Mouse (Mus musculus) heart, postnatal 0 days (tissue): Measurements from ENCODE around the gene Ttc7b. TPM values are rescaled to one million over a fixed set of nuclear protein-coding genes. Genes with fewer than 3 reads are reported as not detected.

ENCODE experiments used
- ATAC-seq: fragments of 200-750 bp; cut with Nextera tagmentation; 2 replicates; pipeline ENCODE4 v1.8.0; 2017; ENCODE audit warnings: low read depth, moderate number of reproducible peaks, moderate library complexity; ENCODE audit not compliant: insufficient read depth
- DNase-seq: peaks from one replicate; pipeline ENCODE4 v3.0.0-alpha.2; 2016; ENCODE audit warnings: low spot score
- H3K27ac ChIP-seq: fragments of 300-500 bp; sonication (generic); 2 replicates; pipeline ENCODE4 v1.5.1; 2014; ENCODE audit warnings: low read depth, mild to moderate bottlenecking
- H3K27me3 ChIP-seq: fragments of 300-500 bp; sonication (generic); 2 replicates; pipeline ENCODE4 v1.6.1; 2014; ENCODE audit warnings: low read length, mixed read lengths; ENCODE audit not compliant: control insufficient read depth, insufficient read depth
- H3K36me3 ChIP-seq: fragments of 300-500 bp; sonication (generic); replicated peaks from 2 replicates; pipeline ENCODE4 v1.6.1; 2014; ENCODE audit warnings: low read length, mixed read lengths; ENCODE audit not compliant: control insufficient read depth, insufficient read depth
- H3K4me1 ChIP-seq: fragments of 300-500 bp; sonication (generic); 2 replicates; pipeline ENCODE4 v1.6.1; 2014; ENCODE audit warnings: antibody characterized with exemption; ENCODE audit not compliant: control insufficient read depth, insufficient read depth
- H3K4me2 ChIP-seq: fragments of 300-500 bp; sonication (generic); 2 replicates; pipeline ENCODE4 v1.6.1; 2014; ENCODE audit warnings: low read depth, mild to moderate bottlenecking, low read length, moderate library complexity
- H3K4me3 ChIP-seq: fragments of 300-500 bp; sonication (generic); 2 replicates; pipeline ENCODE4 v1.5.1; 2014; ENCODE audit warnings: low read depth, low read length
- H3K9ac ChIP-seq: fragments of 300-500 bp; sonication (generic); replicated peaks from 2 replicates; pipeline ENCODE4 v1.6.1; 2014; ENCODE audit warnings: low read depth, low read length, mixed read lengths
- H3K9me3 ChIP-seq: fragments of 300-500 bp; sonication (generic); replicated peaks from 2 replicates; pipeline ENCODE4 v1.6.1; 2016; ENCODE audit warnings: low read length; ENCODE audit not compliant: control insufficient read depth
- CTCF ChIP-seq: IDR thresholded peaks from 2 replicates; pipeline ENCODE4 v1.5.1; 2016; ENCODE audit warnings: antibody characterized with exemption, control low read depth, low read depth
- EP300 ChIP-seq: IDR thresholded peaks from 2 replicates; pipeline ENCODE4 v1.6.1; 2016; ENCODE audit warnings: antibody characterized with exemption, low read depth
- WGBS: fragments of 180-500 bp; shearing (Covaris S2); extraction: QIAGEN DNeasy Blood & Tissue Kit; methylation state at CpG from one replicate; pipeline ENCODE4 v1.1.7; 2014; 5-methylcytosine and 5-hydroxymethylcytosine counted together
- polyA plus RNA-seq: library from polyadenylated mRNA; unstranded; fragments of >200 nt; fragmentation: Nextera tagmentation; extraction: Ambion mirVana; gene quantifications from 2 replicates; pipeline ENCODE4 v1.2.1, GENCODE M21; 2015
- total RNA-seq: library from RNA; depleted of rRNA; stranded (reverse); fragments of >200 nt; gene quantifications from 2 replicates; pipeline ENCODE4 v1.2.3, GENCODE M21; 2014; ENCODE audit warnings: low replicate concordance

Gene Ttc7b
- total and polyA plus RNA-seq, 2 experiments from 2014 or later = 6.7 to 29.4 TPM

DNA sequence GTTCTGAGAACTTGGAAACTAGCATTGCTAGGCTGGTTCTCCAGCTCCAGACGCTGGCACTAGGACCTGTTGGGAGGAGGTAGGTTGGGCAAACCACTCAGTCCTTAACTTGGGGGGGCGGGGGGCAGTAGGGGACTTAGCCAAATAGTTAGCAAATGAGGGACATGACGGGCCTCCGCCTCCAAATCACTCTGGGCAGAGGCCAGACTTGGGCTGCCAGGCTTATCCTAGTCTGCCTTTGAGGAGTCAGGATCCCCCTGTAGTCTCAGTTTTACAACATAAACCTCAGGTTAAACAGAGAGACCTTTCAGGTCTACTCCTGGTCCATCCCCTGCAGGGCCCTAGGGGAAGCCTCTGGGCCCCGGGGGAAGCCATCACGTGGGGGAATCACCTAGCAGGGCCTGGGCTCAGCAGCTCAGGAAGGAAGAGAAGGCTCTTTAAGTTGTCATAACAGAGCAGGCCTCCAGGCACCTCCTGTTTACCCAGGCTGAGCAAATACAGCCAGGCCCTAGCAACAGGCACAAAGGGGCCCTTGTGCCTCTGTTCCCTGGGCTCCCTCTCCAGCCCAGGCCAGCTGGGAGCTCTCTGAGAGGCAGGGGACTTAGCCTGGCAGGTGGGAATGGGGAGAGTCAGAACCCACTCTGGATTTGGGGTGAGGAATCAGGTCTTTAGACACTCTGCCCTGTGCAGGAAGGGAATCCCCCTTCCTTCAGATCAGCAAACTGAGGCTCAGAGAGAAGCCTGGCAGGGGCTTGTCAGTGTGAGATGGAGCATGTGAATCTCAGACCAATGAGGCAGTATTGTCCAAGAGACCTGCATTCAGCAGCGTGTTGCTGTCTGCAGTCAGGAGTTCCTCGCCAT is 238.4 kb downstream of the Ttc7b start:
- Histone ChIP-seq H3K27ac (peak overlapping the region; percentile 22; the same call in 1 of the 2 replicates), H3K4me1 (peaks cover 12% of the 10 kb centered on the region), H3K9ac (no peak overlapping the region), H3K4me3 (no peak overlapping the region), H3K4me2 (no peak overlapping the region), H3K36me3 (no peaks in the 10 kb centered on the region), H3K27me3 (no peaks in the 10 kb centered on the region), H3K9me3 (no peaks in the 10 kb centered on the region)
- TF ChIP-seq CTCF (no peak), EP300 (no peak)
- ATAC-seq (peak; percentile 50), DNase-seq (peak; percentile 36)
- WGBS = 50% methylated on average over 8 of the region's 8 CpGs

DNA sequence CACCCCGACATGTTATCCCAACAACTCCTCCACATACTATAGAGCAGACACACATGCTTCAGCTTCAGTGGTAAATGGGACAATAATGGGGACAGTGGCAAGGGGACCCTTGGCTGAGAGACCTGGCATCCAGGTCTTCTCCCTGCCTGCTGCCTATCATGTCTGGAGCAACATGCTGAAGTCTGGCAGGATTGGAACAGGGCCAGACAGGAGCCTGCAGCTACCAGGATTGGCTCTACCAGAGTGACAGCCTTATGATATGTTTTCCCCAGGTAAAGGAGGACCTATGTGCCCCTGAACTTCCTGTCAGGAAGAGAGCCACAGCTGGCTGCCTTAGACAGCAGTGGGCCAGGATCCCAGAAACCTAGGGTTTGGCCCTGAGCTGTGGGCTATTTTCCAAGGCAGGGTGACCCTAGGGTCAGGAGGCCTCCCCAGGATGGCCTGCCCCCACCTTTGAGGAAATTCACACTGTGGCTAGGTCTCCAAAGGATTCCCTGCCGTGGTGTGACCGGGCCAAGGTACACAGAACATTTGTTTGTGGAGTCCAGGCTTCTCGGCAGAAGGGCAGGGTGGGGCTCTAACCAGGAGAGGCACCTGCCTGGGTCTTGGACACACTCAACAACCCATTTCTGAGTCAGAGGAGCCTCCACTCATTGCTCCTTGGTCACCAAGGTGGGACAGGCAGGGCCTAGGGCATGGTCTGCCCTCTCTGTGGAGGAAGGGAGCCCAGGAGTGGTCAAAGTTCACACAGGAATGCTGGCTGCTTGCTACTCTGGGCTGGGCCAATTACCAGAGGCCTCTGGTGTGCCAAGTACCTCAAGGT is 239.4 kb downstream of the Ttc7b start:
- peak; percentile 25; the same call in 1 of the 2 replicates for ATAC-seq
- WGBS = 51% methylated on average over 4 of the region's 4 CpGs
- H3K4me1 ChIP-seq = peaks cover 18% of the 10 kb centered on the region

DNA sequence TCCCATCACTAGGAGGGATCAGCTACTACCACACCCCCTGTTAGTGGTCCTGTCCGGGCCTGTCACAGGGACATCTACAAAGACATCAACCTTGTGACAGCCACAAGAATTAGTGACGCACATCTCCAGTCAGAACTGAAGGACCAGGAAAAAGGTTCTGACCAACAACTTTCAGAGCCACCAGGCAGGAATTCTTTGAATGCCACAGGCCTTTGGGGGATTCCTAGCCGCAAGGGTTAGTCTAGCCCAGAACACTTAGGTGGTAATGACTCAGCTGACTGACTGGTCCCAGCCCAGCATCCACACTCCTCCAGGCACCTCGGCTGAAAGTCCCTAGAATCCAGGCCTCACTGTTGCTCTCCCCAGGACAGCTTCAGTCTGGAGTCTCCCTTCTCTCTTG is 240.7 kb downstream of the Ttc7b start:
- 60% methylated on average over 4 of the region's 4 CpGs for WGBS
- Histone ChIP-seq H3K27me3 (no peaks in the 10 kb centered on the region), H3K36me3 (no peaks in the 10 kb centered on the region), H3K4me1 (peaks cover 25% of the 10 kb centered on the region), H3K4me3 (no peak overlapping the region), H3K9me3 (no peaks in the 10 kb centered on the region), H3K4me2 (no peak overlapping the region), H3K9ac (no peak overlapping the region), H3K27ac (no peak overlapping the region)
- no peak for DNase-seq
- ATAC-seq = no peak
- TF ChIP-seq EP300 (no peak), CTCF (no peak)

More for the DNA sequence above, 239.4 kb downstream of the Ttc7b start:
- no peak overlapping the region for H3K9ac ChIP-seq
- H3K4me2 ChIP-seq = no peak overlapping the region
- peak overlapping the region; percentile 22; the same call in 1 of the 2 replicates for H3K27ac ChIP-seq
- no peaks in the 10 kb centered on the region for H3K27me3 ChIP-seq
- no peaks in the 10 kb centered on the region for H3K36me3 ChIP-seq
- no peak for DNase-seq
- H3K9me3 ChIP-seq = no peaks in the 10 kb centered on the region
- H3K4me3 ChIP-seq = no peak overlapping the region
- TF ChIP-seq CTCF = no peak
- no peak for TF ChIP-seq EP300

DNA sequence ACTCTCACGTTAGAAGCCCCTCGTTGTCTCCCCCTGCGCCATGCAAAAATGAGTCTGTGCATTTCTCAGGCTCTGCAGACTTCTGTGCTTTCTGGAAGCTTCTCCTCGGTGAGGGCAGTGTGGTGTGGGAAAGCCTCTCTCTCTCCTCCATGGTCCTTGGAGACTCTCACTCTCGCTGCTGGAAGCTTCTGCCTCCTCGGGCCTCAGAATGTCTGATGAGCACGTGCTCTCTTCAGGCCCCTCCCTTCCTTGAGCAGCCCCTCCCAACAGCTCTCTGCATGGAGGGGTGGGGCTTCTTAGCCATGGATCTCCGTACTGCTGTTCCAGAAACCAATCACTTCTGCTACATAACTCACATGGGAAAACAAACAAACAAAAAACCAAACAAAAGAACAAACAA is 242.3 kb downstream of the Ttc7b start:
- H3K4me1 ChIP-seq = peaks cover 25% of the 10 kb centered on the region
- no peak overlapping the region for H3K9ac ChIP-seq
- no peak for TF ChIP-seq CTCF
- no peak for TF ChIP-seq EP300
- H3K27ac ChIP-seq = no peak overlapping the region
- no peak overlapping the region for H3K4me3 ChIP-seq
- no peaks in the 10 kb centered on the region for H3K27me3 ChIP-seq
- H3K4me2 ChIP-seq = no peak overlapping the region
- H3K9me3 ChIP-seq = no peaks in the 10 kb centered on the region
- H3K36me3 ChIP-seq = no peaks in the 10 kb centered on the region
- no peak for DNase-seq
- ATAC-seq = no peak
- WGBS = 46% methylated on average over 8 of the region's 8 CpGs

GRCm38 (mm10) chr12:100277534-100277905 is 243.1 kb downstream of the Ttc7b start:
- no peak overlapping the region for H3K4me3 ChIP-seq
- TF ChIP-seq EP300 (no peak), CTCF (no peak)
- H3K9me3 ChIP-seq = no peaks in the 10 kb centered on the region
- peaks cover 25% of the 10 kb centered on the region for H3K4me1 ChIP-seq
- ATAC-seq (no peak), DNase-seq (no peak)
- H3K4me2 ChIP-seq = no peak overlapping the region
- H3K27me3 ChIP-seq = no peaks in the 10 kb centered on the region
- no peaks in the 10 kb centered on the region for H3K36me3 ChIP-seq
- 76% methylated on average over 3 of the region's 3 CpGs for WGBS
- H3K9ac ChIP-seq = no peak overlapping the region
- no peak overlapping the region for H3K27ac ChIP-seq
